Mouse (Mus musculus): Measurements from ENCODE around the gene Rapgef3. TPM values are rescaled to one million over a fixed set of nuclear protein-coding genes. Genes with fewer than 3 reads are reported as not detected.

The Rapgef3 gene
- polyA plus RNA-seq, 1 experiment = 40.2 TPM

DNA sequence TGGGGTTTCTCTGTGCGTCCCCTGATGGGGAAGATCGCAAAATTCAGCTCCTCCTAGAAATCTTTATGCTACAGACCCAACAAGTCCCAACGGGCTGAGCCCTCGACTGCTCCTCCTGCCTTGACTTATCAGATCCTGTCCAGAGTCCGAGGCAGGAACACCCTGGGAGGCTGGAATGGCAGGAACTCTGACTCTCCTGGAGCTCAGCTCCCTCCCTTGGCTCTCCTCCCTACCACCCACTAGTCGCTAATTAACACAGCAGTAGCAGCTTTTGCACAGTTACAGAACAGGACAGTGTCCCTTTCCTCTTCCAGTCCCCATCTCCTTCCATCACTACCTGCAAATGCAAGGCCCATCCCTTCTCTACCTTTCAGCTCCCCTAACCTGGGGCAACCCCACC, 37.4 kb downstream of the Rapgef3 start:
- TF ChIP-seq CTCF (IDR thresholded peaks at IDR 0.05; ENCODE audit: extremely low read depth, insufficient read depth, low read length) = no peak
- no peak for TF ChIP-seq POLR2A (IDR thresholded peaks at IDR 0.05; ENCODE audit: extremely low read depth, insufficient read depth, low read length)
- Histone ChIP-seq H3K27ac (ENCODE audit: insufficient read depth, low read length) (no peak overlapping the region), H3K4me1 (ENCODE audit: control insufficient read depth, insufficient read depth, low read length) (no peaks in the 10 kb centered on the region), H3K4me3 (ENCODE audit: insufficient read depth, low read length) (no peak overlapping the region)

GRCm38 (mm10) chr15:97728804-97729203, 39.0 kb downstream of the Rapgef3 start:
- Histone ChIP-seq H3K27ac (ENCODE audit: insufficient read depth, low read length) (no peak overlapping the region), H3K4me3 (ENCODE audit: insufficient read depth, low read length) (no peak overlapping the region), H3K4me1 (ENCODE audit: control insufficient read depth, insufficient read depth, low read length) (no peaks in the 10 kb centered on the region)
- TF ChIP-seq CTCF (IDR thresholded peaks at IDR 0.05; ENCODE audit: extremely low read depth, insufficient read depth, low read length) (no peak), POLR2A (IDR thresholded peaks at IDR 0.05; ENCODE audit: extremely low read depth, insufficient read depth, low read length) (no peak)

- H3K4me1 ChIP-seq (ENCODE audit: control insufficient read depth, insufficient read depth, low read length) = no peaks in the 10 kb centered on the region
- H3K27ac ChIP-seq (ENCODE audit: insufficient read depth, low read length) = no peak overlapping the region
- no peak overlapping the region for H3K4me3 ChIP-seq (ENCODE audit: insufficient read depth, low read length)
- TF ChIP-seq CTCF (IDR thresholded peaks at IDR 0.05; ENCODE audit: extremely low read depth, insufficient read depth, low read length) = no peak
- TF ChIP-seq POLR2A (IDR thresholded peaks at IDR 0.05; ENCODE audit: extremely low read depth, insufficient read depth, low read length) = no peak
Observed at GRCm38 (mm10) chr15:97728394-97728793, 39.4 kb downstream of the Rapgef3 start.

DNA sequence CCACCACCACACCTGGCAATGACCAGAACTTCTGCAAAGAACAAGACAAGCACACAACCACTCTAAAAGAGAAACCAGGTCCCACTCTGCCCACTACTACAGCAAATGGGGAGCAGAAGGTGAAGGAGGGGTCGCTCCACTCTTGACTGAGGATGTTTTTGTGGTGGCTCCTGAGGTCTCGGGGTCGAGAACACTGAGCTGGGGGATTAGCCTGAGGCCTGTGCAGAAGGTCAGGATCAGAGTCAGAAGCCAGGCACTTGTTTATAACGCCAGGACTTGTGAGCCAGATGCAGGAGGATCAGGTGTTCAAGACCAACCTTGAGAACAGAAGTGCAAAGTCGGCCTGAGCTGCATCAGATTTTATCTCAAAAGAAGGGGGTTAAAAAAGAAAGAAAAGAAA, 40.3 kb downstream of the Rapgef3 start:
- Histone ChIP-seq H3K27ac (ENCODE audit: insufficient read depth, low read length) (no peak overlapping the region), H3K4me3 (ENCODE audit: insufficient read depth, low read length) (no peak overlapping the region), H3K4me1 (ENCODE audit: control insufficient read depth, insufficient read depth, low read length) (no peaks in the 10 kb centered on the region)
- TF ChIP-seq POLR2A (IDR thresholded peaks at IDR 0.05; ENCODE audit: extremely low read depth, insufficient read depth, low read length) (no peak), CTCF (IDR thresholded peaks at IDR 0.05; ENCODE audit: extremely low read depth, insufficient read depth, low read length) (no peak)

DNA sequence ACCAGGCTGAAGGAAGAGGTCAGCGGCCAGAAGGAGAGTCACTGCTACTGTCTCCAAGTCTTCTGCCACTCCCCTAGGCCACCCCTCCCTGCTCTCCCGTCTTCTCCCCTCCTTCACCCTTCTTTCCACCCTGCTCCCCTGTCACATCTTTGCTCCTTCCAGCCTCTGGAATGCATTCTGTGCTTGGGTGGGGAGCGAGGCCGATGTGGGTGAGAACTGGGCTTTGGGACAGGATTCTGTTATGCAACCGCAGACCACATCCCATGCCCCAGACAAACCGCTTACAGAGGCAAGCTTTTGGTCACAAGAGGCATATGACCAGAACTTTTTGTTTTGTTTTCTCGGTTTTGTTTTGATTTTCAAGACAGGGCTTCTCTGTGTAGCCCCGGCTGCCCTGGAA, 40.7 kb downstream of the Rapgef3 start:
- Histone ChIP-seq H3K27ac (ENCODE audit: insufficient read depth, low read length) (peak overlapping the region; percentile 17; the same call in 1 of the 2 replicates), H3K4me3 (ENCODE audit: insufficient read depth, low read length) (no peak overlapping the region), H3K4me1 (ENCODE audit: control insufficient read depth, insufficient read depth, low read length) (no peaks in the 10 kb centered on the region)
- TF ChIP-seq CTCF (IDR thresholded peaks at IDR 0.05; ENCODE audit: extremely low read depth, insufficient read depth, low read length) = no peak
- TF ChIP-seq POLR2A (IDR thresholded peaks at IDR 0.05; ENCODE audit: extremely low read depth, insufficient read depth, low read length) = no peak

GRCm38 (mm10) chr15:97726310-97726709, 41.5 kb downstream of the Rapgef3 start:
- H3K27ac ChIP-seq (ENCODE audit: insufficient read depth, low read length) = no peak overlapping the region
- TF ChIP-seq CTCF (IDR thresholded peaks at IDR 0.05; ENCODE audit: extremely low read depth, insufficient read depth, low read length) (no peak), POLR2A (IDR thresholded peaks at IDR 0.05; ENCODE audit: extremely low read depth, insufficient read depth, low read length) (no peak)
- H3K4me3 ChIP-seq (ENCODE audit: insufficient read depth, low read length) = no peak overlapping the region
- H3K4me1 ChIP-seq (ENCODE audit: control insufficient read depth, insufficient read depth, low read length) = no peaks in the 10 kb centered on the region

- H3K4me3 ChIP-seq (ENCODE audit: insufficient read depth, low read length) = no peak overlapping the region
- H3K27ac ChIP-seq (ENCODE audit: insufficient read depth, low read length) = no peak overlapping the region
- no peaks in the 10 kb centered on the region for H3K4me1 ChIP-seq (ENCODE audit: control insufficient read depth, insufficient read depth, low read length)
- no peak for TF ChIP-seq CTCF (IDR thresholded peaks at IDR 0.05; ENCODE audit: extremely low read depth, insufficient read depth, low read length)
- TF ChIP-seq POLR2A (IDR thresholded peaks at IDR 0.05; ENCODE audit: extremely low read depth, insufficient read depth, low read length) = no peak
Observed at GRCm38 (mm10) chr15:97725198-97725785, 42.5 kb downstream of the Rapgef3 start.

GRCm38 (mm10) chr15:97724346-97725197, 43.2 kb downstream of the Rapgef3 start:
- no peak overlapping the region for H3K4me3 ChIP-seq (ENCODE audit: insufficient read depth, low read length)
- H3K27ac ChIP-seq (ENCODE audit: insufficient read depth, low read length) = no peak overlapping the region; the same call in 1 of the 2 replicates
- no peaks in the 10 kb centered on the region for H3K4me1 ChIP-seq (ENCODE audit: control insufficient read depth, insufficient read depth, low read length)
- TF ChIP-seq CTCF (IDR thresholded peaks at IDR 0.05; ENCODE audit: extremely low read depth, insufficient read depth, low read length) (no peak), POLR2A (IDR thresholded peaks at IDR 0.05; ENCODE audit: extremely low read depth, insufficient read depth, low read length) (no peak)

- no peak overlapping the region for H3K4me3 ChIP-seq (ENCODE audit: insufficient read depth, low read length)
- TF ChIP-seq CTCF (IDR thresholded peaks at IDR 0.05; ENCODE audit: extremely low read depth, insufficient read depth, low read length) (no peak), POLR2A (IDR thresholded peaks at IDR 0.05; ENCODE audit: extremely low read depth, insufficient read depth, low read length) (no peak)
- no peak overlapping the region for H3K27ac ChIP-seq (ENCODE audit: insufficient read depth, low read length)
- no peaks in the 10 kb centered on the region for H3K4me1 ChIP-seq (ENCODE audit: control insufficient read depth, insufficient read depth, low read length)
Observed at GRCm38 (mm10) chr15:97723536-97724345, 44.0 kb downstream of the Rapgef3 start.
